Mouse (Mus musculus) E14TG2a.4 (cell line): ENCODE measurements around the gene Clock.

Experiments
- H3K27me3 ChIP-seq: 2 replicates; pipeline ENCODE4 v1.6.1; 2014; ENCODE audit warnings: low read length, control low read depth; ENCODE audit not compliant: insufficient read depth
- H3K36me3 ChIP-seq: 2 replicates; pipeline ENCODE4 v1.6.1; 2014; ENCODE audit warnings: low read length, control low read depth; ENCODE audit not compliant: insufficient read depth
- H3K4me1 ChIP-seq: replicated peaks from 2 replicates; pipeline ENCODE4 v1.6.1; 2014; ENCODE audit warnings: low read depth, low read length, control low read depth
- H3K4me3 ChIP-seq: replicated peaks from 2 replicates; pipeline ENCODE4 v1.5.1; 2014; ENCODE audit warnings: mild to moderate bottlenecking, low read length
- H3K9me3 ChIP-seq: 2 replicates; pipeline ENCODE4 v1.6.1; 2014; ENCODE audit warnings: low read length, control low read depth
- CTCF ChIP-seq: conservative IDR thresholded peaks from 2 replicates; pipeline ENCODE4 v1.5.1; 2014; ENCODE audit warnings: low read length
- NANOG ChIP-seq: IDR thresholded peaks from 2 replicates; pipeline ENCODE4 v1.6.1; 2014; ENCODE audit warnings: borderline replicate concordance, low read length, mixed read lengths
- POU5F1 ChIP-seq: IDR thresholded peaks from 2 replicates; pipeline ENCODE4 v1.6.1; 2014; ENCODE audit warnings: low read length, borderline replicate concordance

Gene Clock

DNA sequence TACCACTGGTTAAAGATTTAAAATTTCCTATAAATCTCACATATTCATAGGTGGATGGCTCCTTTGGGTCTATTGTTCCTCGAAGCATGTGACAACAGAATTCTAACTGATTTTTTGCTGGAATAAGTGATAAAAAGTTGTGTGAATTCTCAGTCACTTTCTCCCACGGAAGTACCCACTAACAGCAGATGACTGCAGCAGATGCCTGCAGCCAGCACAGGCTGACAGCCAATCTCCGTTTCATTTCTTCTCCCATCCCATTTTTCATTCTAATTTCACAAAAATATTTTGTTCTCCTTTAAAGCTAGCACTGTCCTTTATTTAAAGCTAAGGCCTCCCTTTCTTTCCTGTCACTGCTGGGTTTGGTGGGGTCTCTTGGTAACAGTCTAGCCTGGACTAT lies 59.2 kb downstream of the Clock start:
- no peaks in the 10 kb centered on the region for H3K27me3 ChIP-seq
- H3K36me3 ChIP-seq = peaks cover 24% of the 10 kb centered on the region
- no peaks in the 10 kb centered on the region for H3K9me3 ChIP-seq
- no peaks in the 10 kb centered on the region for H3K4me1 ChIP-seq
- H3K4me3 ChIP-seq = no peak overlapping the region
- TF ChIP-seq POU5F1 = no peak
- TF ChIP-seq NANOG = no peak
- no peak for TF ChIP-seq CTCF

DNA sequence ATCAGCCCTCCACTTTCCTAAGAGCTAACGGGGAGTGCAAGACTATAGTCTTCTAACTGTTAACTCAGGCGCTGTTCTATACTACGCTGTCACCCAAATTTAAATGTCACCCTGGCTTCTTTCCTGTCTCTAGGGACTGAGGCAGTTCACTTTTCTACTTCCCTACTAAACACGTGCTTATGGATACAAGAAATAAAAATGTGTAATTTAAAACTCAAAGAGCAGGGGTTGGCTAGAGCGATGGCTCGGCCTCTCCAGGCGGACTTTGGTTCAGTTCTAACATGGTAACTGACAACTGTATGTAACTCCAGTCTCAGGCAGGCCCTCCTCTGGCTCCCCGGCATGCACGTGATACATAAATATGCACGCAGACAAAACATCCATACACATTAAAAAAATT lies 60.2 kb downstream of the Clock start:
- no peak overlapping the region for H3K4me3 ChIP-seq
- TF ChIP-seq POU5F1 (no peak), CTCF (no peak), NANOG (no peak)
- peaks cover 34% of the 10 kb centered on the region for H3K36me3 ChIP-seq
- H3K4me1 ChIP-seq = no peaks in the 10 kb centered on the region
- H3K27me3 ChIP-seq = no peaks in the 10 kb centered on the region
- no peaks in the 10 kb centered on the region for H3K9me3 ChIP-seq

DNA sequence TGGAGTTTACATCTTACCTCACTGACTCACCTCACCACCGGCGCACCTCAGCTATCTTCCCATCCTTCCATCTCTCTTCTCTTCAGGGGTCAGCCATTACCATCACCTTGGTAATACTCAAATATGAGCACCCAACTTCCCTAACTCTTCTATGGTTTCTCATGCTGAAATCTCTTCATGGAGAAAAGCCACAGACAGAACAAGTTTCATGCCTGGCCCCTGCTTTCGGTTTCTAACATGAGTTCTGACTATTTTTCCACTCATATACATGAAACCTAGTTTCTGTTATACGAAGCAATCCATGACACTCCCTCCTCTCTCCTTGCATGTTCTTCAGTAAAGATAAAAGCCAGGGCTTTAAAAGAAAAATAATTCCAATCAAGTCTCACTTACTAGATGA lies 60.7 kb downstream of the Clock start:
- H3K27me3 ChIP-seq = no peaks in the 10 kb centered on the region
- peaks cover 38% of the 10 kb centered on the region for H3K36me3 ChIP-seq
- H3K4me3 ChIP-seq = no peak overlapping the region
- TF ChIP-seq NANOG (no peak), CTCF (no peak), POU5F1 (no peak)
- no peaks in the 10 kb centered on the region for H3K4me1 ChIP-seq
- no peaks in the 10 kb centered on the region for H3K9me3 ChIP-seq

DNA sequence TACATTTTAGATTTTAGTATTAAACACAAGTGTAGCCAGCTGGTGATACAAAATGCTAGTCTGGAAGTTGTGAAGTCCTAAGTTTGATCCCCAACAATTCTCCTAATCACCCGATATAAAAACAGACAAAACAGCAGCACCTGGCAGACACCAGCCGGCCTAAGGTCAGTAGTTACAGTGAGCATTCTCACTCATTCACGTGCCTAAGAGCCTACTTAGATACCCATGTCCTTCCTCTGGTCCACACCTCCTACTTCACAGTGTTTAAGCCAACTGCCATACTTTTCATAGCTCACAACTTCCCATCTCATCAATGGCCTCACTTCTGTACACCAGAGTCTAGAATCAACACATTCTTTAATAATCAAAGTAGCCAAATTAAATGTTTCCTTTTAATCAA lies 61.3 kb downstream of the Clock start:
- Histone ChIP-seq H3K9me3 (no peaks in the 10 kb centered on the region), H3K27me3 (no peaks in the 10 kb centered on the region), H3K36me3 (peaks cover 38% of the 10 kb centered on the region), H3K4me3 (no peak overlapping the region), H3K4me1 (no peaks in the 10 kb centered on the region)
- no peak for TF ChIP-seq CTCF
- no peak for TF ChIP-seq POU5F1
- no peak for TF ChIP-seq NANOG

DNA sequence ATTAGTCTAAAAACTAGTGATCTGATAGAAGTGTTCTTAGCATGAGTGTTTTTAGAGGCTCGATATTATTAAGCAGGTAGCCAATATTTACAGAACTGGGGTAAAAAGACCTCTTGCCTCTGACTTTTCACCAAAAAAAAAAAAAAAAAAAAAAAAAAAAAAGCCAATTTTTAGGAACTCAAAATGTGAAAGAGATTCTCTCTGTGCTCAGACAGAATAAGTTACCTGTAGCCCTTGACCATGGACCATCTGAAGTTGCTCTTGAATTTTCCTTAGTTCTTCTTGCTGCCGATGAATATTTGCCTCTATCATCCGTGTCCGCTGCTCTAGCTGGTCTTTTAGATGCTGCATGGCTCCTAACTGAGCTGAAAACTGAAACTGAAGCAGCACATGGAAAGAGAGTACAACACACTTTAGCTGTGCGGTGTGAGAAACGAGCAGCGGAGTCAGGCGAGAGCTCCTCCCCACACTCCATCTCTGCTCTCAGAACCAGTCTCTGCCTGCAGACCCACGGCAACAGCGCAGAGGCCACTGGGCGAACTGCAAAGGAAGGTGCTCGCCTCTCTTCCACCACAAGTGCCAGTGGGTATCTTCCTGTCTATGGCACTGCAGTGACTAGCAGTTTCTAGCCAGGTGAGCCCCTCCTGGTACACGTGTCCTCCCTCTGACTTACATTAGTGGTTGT lies 73.3 kb downstream of the Clock start:
- no peak overlapping the region for H3K4me3 ChIP-seq
- H3K36me3 ChIP-seq = peaks cover 73% of the 10 kb centered on the region
- TF ChIP-seq NANOG = no peak
- H3K4me1 ChIP-seq = no peaks in the 10 kb centered on the region
- H3K27me3 ChIP-seq = no peaks in the 10 kb centered on the region
- 0 out of 2 replicates have a peak, but pooled peaks cover 4% of the 10 kb centered on the region for H3K9me3 ChIP-seq

DNA sequence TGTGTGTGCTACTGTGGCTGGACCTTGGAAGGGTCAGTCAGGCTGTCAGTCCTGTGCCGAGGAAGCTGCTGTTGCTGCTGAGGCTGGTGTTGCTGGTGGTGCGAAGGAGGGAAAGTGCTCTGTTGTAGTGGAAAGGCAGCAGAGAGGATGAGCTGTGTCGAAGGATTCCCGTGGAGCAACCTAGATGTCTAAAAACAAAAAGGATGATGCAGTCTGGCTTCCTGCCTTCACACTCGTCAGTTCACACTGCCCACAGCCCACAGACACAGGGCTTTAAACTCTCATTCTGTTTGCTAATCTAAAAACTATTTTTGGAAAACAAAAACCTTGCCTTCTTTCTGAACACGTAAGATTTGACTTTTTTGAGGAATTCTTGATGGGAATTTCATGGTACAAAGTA lies 87.9 kb downstream of the Clock start:
- Histone ChIP-seq H3K4me1 (no peaks in the 10 kb centered on the region), H3K4me3 (no peak overlapping the region), H3K27me3 (no peaks in the 10 kb centered on the region), H3K36me3 (peaks cover 49% of the 10 kb centered on the region), H3K9me3 (no peaks in the 10 kb centered on the region)
- TF ChIP-seq POU5F1 = no peak
- TF ChIP-seq NANOG = no peak
- no peak for TF ChIP-seq CTCF

DNA sequence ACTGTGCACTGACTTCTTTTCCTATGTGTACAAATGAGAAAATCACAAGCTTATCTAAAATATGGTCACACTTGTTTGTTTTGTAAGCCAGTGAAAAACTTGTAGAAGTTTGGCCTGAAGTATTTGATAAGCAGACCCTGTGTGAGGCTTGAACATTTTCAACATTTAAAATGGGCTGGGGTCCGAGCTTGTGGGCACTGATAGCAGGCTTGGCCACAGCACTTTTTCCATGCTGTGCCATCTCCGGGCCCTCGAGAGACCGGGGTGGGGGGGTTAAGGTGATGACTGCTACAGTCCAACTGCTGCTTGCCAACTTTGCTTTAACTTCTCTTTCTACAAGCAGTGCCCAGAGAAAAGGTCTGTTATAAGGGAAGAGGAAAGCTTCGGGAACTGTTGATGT lies 96.5 kb downstream of the Clock start:
- Histone ChIP-seq H3K4me1 (no peaks in the 10 kb centered on the region), H3K27me3 (no peaks in the 10 kb centered on the region), H3K36me3 (peaks cover 93% of the 10 kb centered on the region), H3K4me3 (no peak overlapping the region), H3K9me3 (no peaks in the 10 kb centered on the region)
- no peak for TF ChIP-seq CTCF
- TF ChIP-seq POU5F1 = no peak
- no peak for TF ChIP-seq NANOG

DNA sequence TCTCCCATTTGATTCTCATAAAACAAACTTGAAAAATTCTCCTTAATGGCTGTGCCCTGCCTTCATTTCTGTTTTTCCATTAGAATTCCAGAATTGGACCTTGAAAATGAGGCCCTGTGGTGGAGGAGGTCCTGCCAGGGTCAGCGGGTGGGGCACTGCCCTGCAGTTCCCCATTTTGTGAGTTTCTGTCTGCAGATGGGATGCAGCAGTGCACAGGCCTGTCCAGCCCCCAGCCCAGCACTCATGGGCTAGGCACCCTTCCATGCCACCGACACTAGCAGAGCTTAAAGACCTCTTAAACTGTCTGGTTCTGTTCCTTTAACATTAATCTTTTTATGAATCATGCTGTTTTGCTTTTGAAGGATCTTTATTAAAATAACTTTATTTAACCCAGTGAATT lies 98.7 kb downstream of the Clock start:
- no peaks in the 10 kb centered on the region for H3K27me3 ChIP-seq
- no peaks in the 10 kb centered on the region for H3K9me3 ChIP-seq
- TF ChIP-seq CTCF (no peak), POU5F1 (no peak), NANOG (no peak)
- H3K4me3 ChIP-seq = no peak overlapping the region
- no peaks in the 10 kb centered on the region for H3K4me1 ChIP-seq
- peaks cover 92% of the 10 kb centered on the region for H3K36me3 ChIP-seq

DNA sequence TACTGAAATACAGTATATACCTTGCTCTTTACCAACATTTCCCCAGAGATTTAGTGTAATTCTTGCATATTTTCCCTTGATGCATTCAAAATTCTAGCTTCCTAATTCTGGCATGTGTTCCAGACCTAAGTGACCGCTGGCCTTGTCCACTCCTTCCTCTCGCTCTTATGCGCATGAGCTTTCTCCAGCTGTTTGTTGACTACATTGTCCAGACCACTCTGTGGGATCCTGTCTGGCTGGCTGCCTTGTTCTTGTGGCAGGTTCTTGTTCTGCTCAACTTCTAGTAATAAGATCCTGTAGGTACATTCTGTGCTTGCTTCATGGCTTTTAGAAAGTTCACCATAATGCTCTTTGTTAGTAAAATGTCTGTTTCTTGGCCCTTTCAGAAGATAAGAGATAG lies 101.4 kb downstream of the Clock start:
- TF ChIP-seq POU5F1 (no peak), NANOG (no peak), CTCF (no peak)
- Histone ChIP-seq H3K36me3 (peaks cover 88% of the 10 kb centered on the region), H3K9me3 (no peaks in the 10 kb centered on the region), H3K4me1 (no peaks in the 10 kb centered on the region), H3K27me3 (no peaks in the 10 kb centered on the region), H3K4me3 (no peak overlapping the region)
